Mouse (Mus musculus) midbrain, embryonic 14.5 days (tissue): ENCODE data around the gene Tle4. TPM values are rescaled to one million over a fixed set of nuclear protein-coding genes. Genes with fewer than 3 reads are reported as not detected.

ENCODE experiments used
- ATAC-seq: fragments of 200-750 bp; cut with Nextera tagmentation; 2 replicates; pipeline ENCODE4 v1.8.0; 2017; ENCODE audit warnings: moderate number of reproducible peaks, moderate library complexity; ENCODE audit not compliant: low FRiP score, low TSS enrichment
- DNase-seq: peaks from one replicate; pipeline ENCODE4 v3.0.0-alpha.2; 2015
- H3K27ac ChIP-seq: fragments of 300-500 bp; sonication (generic); replicated peaks from 2 replicates; pipeline ENCODE4 v1.5.1; 2014; ENCODE audit warnings: mild to moderate bottlenecking, low read depth, low read length, moderate library complexity
- H3K27me3 ChIP-seq: fragments of 300-500 bp; sonication (generic); 2 replicates; pipeline ENCODE4 v1.6.1; 2014; ENCODE audit warnings: low read length, control low read depth, mixed read lengths; ENCODE audit not compliant: control insufficient read depth, insufficient read depth
- H3K36me3 ChIP-seq: fragments of 300-500 bp; sonication (generic); 2 replicates; pipeline ENCODE4 v1.6.1; 2014; ENCODE audit warnings: low read length, control low read depth; ENCODE audit not compliant: control insufficient read depth, insufficient read depth
- H3K4me1 ChIP-seq: fragments of 300-500 bp; sonication (generic); 2 replicates; pipeline ENCODE4 v1.6.1; 2014; ENCODE audit warnings: mild to moderate bottlenecking, antibody characterized with exemption, low read length, control low read depth; ENCODE audit not compliant: control insufficient read depth, insufficient read depth
- H3K4me2 ChIP-seq: fragments of 300-500 bp; sonication (generic); 2 replicates; pipeline ENCODE4 v1.6.1; 2014; ENCODE audit warnings: mild to moderate bottlenecking, low read length, moderate library complexity
- H3K4me3 ChIP-seq: fragments of 300-500 bp; sonication (generic); replicated peaks from 2 replicates; pipeline ENCODE4 v1.5.1; 2014; ENCODE audit warnings: low read depth, low read length
- H3K9ac ChIP-seq: fragments of 300-500 bp; sonication (generic); replicated peaks from 2 replicates; pipeline ENCODE4 v1.6.1; 2014; ENCODE audit warnings: mild to moderate bottlenecking, low read length, moderate library complexity
- H3K9me3 ChIP-seq: fragments of 300-500 bp; sonication (generic); 2 replicates; pipeline ENCODE4 v1.6.1; 2016; ENCODE audit warnings: low read length, control low read depth, mixed read lengths; ENCODE audit not compliant: control insufficient read depth
- WGBS: fragments of 180-500 bp; shearing (Covaris S2); extraction: QIAGEN DNeasy Blood & Tissue Kit; methylation state at CpG from one replicate; pipeline ENCODE4 v1.1.7; 2014; 5-methylcytosine and 5-hydroxymethylcytosine counted together
- polyA plus RNA-seq: library from polyadenylated mRNA; unstranded; fragments of >200 nt; fragmentation: Nextera tagmentation; extraction: Ambion mirVana; gene quantifications from 2 replicates; pipeline ENCODE4 v1.2.1, GENCODE M21; 2014

Tle4 gene
- polyA plus RNA-seq, 1 experiment from 2014 or later: 34.5 TPM

DNA sequence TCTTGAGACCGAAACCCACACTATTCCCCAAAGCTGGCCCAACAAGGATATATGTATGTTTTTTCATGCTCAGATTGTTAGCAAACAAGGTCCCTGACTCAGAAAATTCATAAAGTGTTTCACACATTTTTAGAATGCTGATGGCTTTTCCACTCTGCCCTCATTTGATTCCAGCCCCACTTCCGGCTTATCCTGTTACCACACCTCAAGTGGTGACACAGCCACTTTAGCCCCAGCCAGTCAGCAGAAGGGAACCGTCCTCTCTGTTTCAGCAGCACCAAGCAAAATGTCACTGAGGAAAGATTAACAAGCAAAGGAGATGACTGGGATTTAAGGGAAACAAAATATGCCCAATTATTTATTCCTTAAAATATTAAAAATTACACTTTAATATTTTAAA lies 50.0 kb downstream of the Tle4 start:
- H3K4me3 ChIP-seq: no peak overlapping the region
- H3K4me1 ChIP-seq: peaks cover 5% of the 10 kb centered on the region; the same call in 1 of the 2 replicates
- no peaks in the 10 kb centered on the region for H3K36me3 ChIP-seq
- WGBS: 83% methylated on average over 3 of the region's 3 CpGs
- H3K9me3 ChIP-seq: no peaks in the 10 kb centered on the region
- H3K9ac ChIP-seq: no peak overlapping the region
- ATAC-seq (no peak), DNase-seq (no peak)
- no peak overlapping the region for H3K4me2 ChIP-seq
- no peak overlapping the region for H3K27ac ChIP-seq
- H3K27me3 ChIP-seq: no peaks in the 10 kb centered on the region

DNA sequence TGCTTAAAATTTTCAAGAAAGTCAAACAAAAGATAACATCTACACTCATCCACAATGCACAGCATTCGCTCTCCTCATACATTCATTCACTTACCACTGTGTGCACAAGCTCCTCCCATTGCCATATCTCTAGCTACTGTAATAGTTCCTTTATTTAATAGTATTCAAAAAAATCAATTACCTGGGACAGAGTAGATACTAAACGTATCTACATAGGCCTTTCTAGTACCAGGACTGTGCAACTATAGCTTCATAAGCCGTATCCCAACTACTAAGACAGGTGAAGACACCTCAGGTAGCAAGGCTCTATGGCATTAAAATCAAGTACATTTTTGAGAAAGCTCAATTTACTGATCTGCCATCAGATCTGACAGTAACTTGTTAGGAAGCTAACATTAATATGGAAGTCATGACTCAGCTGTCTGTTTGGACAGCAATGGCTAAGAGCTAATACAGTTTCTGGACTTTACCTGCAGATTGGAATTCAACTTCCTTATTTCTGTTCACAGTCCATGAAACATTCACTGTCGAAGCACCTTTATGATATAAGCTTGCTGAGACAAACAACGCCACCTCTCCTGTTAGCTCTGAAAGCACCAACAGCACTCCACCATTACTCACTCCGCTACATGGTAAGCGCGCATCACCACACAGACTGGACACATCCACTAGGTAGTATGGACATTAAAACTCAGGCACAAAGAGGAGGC lies 50.6 kb downstream of the Tle4 start:
- ATAC-seq (no peak), DNase-seq (no peak)
- peaks cover 5% of the 10 kb centered on the region; the same call in 1 of the 2 replicates for H3K4me1 ChIP-seq
- no peaks in the 10 kb centered on the region for H3K27me3 ChIP-seq
- no peaks in the 10 kb centered on the region for H3K9me3 ChIP-seq
- WGBS: 95% methylated on average over 8 of the region's 8 CpGs
- no peak overlapping the region for H3K4me2 ChIP-seq
- no peak overlapping the region for H3K9ac ChIP-seq
- no peak overlapping the region for H3K27ac ChIP-seq
- H3K36me3 ChIP-seq: no peaks in the 10 kb centered on the region
- no peak overlapping the region for H3K4me3 ChIP-seq

DNA sequence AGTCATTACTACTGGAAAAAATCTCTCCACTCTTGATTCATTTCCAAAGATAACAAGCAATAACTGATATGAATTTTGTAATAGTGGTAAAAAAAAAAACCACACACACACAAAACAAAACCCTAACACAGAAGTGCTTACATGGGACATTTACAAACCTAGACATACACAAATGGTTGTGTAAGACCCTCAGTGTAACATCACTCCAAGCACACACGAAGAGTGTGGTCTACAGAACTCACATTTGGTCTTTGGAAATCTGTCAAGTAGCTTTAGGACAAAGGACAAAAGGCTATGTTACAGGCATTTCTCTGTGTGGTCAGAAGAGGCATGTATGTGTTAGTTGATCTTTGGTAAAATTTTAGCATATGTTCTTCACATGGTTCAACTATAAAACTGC lies 52.4 kb downstream of the Tle4 start:
- Histone ChIP-seq H3K9ac (no peak overlapping the region), H3K27ac (no peak overlapping the region), H3K27me3 (no peaks in the 10 kb centered on the region), H3K4me2 (no peak overlapping the region), H3K36me3 (no peaks in the 10 kb centered on the region), H3K4me3 (no peak overlapping the region), H3K9me3 (no peaks in the 10 kb centered on the region), H3K4me1 (peaks cover 3% of the 10 kb centered on the region; the same call in 1 of the 2 replicates)
- 88% methylated on average over 1 of the region's 1 CpGs for WGBS
- no peak for ATAC-seq
- no peak for DNase-seq

DNA sequence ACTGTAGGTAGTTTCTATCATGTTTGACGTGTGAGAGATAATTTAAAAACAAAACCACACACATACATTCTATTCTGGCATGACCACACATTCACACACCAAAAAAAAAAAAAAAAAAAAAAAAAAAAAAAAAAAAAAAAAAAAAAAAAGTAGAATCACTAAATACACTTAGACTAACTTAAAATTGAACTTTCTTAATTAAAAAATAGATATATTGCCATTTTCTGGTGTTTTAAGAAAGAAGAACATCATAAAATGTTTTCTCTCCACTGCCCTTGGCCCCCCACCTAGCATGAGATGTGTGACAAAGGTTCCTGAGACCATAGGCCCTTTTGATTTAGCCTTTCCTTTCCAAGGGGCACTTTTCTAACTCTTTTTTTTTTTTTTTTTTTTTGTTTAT lies 54.5 kb downstream of the Tle4 start:
- no peak overlapping the region for H3K4me2 ChIP-seq
- H3K4me1 ChIP-seq: peaks cover 3% of the 10 kb centered on the region; the same call in 1 of the 2 replicates
- ATAC-seq: no peak
- DNase-seq: no peak
- H3K9ac ChIP-seq: no peak overlapping the region
- no peaks in the 10 kb centered on the region for H3K9me3 ChIP-seq
- no peak overlapping the region for H3K27ac ChIP-seq
- no peak overlapping the region for H3K4me3 ChIP-seq
- H3K36me3 ChIP-seq: no peaks in the 10 kb centered on the region
- no peaks in the 10 kb centered on the region for H3K27me3 ChIP-seq
- WGBS: 78% methylated on average over 1 of the region's 1 CpGs

DNA sequence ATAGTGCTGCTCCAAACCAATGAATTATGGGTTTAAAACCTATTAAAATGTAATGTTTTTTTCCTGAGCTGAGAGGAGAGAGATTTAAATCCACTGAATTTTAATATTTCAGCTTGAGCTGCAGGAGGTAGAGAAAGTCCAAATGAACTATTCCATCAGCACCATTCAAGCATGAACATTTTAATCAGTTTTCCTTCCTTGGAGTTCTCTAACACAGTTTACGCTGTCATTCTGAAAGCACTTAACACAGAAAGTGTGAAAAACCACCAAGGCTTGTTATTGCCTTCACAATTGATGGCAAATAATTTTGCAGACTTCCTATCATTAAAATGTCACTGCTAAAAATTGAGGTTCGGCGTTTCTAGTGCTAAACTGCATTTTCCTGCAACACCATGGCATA lies 57.2 kb downstream of the Tle4 start:
- Histone ChIP-seq H3K27me3 (no peaks in the 10 kb centered on the region), H3K36me3 (no peaks in the 10 kb centered on the region), H3K9ac (no peak overlapping the region), H3K27ac (no peak overlapping the region), H3K9me3 (no peaks in the 10 kb centered on the region), H3K4me1 (peaks cover 3% of the 10 kb centered on the region; the same call in 1 of the 2 replicates), H3K4me2 (no peak overlapping the region), H3K4me3 (no peak overlapping the region)
- 69% methylated on average over 3 of the region's 3 CpGs for WGBS
- DNase-seq: no peak
- no peak for ATAC-seq

DNA sequence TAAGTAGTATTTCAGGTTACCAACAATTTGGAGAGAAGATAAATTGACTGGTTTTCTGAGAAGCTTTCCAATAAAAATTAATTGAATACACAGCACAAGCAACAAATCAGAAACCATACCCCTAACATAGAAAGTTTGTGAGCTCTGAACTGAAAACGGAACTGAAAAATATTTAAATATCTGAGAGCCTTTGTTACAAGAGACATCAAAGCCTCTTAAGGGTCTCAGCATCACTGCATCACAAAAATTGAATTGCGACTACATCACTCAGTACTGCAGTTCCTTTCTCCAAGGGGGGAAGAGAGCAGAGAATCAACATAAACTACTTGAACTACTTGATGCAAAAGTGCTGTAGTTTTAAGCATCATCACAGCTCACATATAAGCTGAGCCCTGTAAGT lies 61.2 kb downstream of the Tle4 start:
- Histone ChIP-seq H3K9me3 (no peaks in the 10 kb centered on the region), H3K4me2 (no peak overlapping the region), H3K27me3 (no peaks in the 10 kb centered on the region), H3K27ac (no peak overlapping the region), H3K36me3 (no peaks in the 10 kb centered on the region), H3K9ac (no peak overlapping the region), H3K4me1 (no peaks in the 10 kb centered on the region), H3K4me3 (no peak overlapping the region)
- WGBS: 80% methylated on average over 2 of the region's 2 CpGs
- DNase-seq (no peak), ATAC-seq (no peak)

DNA sequence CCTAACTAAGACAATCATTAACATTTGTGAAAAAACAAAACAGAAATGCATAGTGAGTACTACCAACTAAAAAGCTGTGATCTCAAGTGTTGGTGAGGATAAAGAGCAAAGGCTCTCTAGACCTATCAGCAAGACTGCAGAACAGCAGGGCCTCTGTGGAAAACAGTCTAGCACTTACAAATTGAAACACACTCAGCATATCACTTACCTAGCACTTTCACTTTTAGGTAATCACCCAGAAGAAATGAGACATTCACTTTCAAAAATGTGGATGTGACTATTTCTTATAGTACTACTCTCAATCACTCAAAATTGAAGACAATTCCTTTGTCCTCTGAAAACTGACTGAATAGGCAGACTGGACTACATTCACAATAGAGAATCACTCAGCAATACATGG lies 63.4 kb downstream of the Tle4 start:
- H3K9ac ChIP-seq: no peak overlapping the region
- no peaks in the 10 kb centered on the region for H3K36me3 ChIP-seq
- H3K27me3 ChIP-seq: no peaks in the 10 kb centered on the region
- DNase-seq: no peak
- H3K4me3 ChIP-seq: no peak overlapping the region
- H3K9me3 ChIP-seq: no peaks in the 10 kb centered on the region
- no peak for ATAC-seq
- no peak overlapping the region for H3K27ac ChIP-seq
- H3K4me1 ChIP-seq: no peaks in the 10 kb centered on the region
- no peak overlapping the region for H3K4me2 ChIP-seq

DNA sequence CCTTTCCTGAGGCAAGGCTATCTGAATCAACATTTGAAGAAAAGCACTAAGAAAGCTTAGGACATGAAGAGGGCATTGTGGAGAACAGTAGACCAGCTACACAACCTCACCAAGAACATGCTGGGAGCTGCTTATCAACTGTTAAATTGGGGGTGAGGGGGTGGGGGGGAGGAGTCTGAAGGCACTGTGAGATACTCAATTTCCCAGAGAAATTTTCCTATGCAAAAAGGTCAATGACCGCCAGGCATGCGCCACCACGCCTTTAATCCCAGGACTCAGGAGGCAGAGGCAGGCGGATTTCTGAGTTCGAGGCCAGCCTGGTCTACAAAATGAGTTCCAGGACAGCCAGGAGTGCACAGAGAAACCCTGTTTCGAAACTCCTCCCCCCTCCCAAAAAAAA lies 65.0 kb downstream of the Tle4 start:
- no peak overlapping the region for H3K9ac ChIP-seq
- DNase-seq (no peak), ATAC-seq (no peak)
- no peak overlapping the region for H3K27ac ChIP-seq
- H3K4me3 ChIP-seq: no peak overlapping the region
- H3K4me2 ChIP-seq: no peak overlapping the region
- H3K36me3 ChIP-seq: no peaks in the 10 kb centered on the region
- H3K27me3 ChIP-seq: no peaks in the 10 kb centered on the region
- WGBS: over 99% methylated on average over 6 of the region's 6 CpGs
- no peaks in the 10 kb centered on the region for H3K9me3 ChIP-seq
- no peaks in the 10 kb centered on the region for H3K4me1 ChIP-seq

DNA sequence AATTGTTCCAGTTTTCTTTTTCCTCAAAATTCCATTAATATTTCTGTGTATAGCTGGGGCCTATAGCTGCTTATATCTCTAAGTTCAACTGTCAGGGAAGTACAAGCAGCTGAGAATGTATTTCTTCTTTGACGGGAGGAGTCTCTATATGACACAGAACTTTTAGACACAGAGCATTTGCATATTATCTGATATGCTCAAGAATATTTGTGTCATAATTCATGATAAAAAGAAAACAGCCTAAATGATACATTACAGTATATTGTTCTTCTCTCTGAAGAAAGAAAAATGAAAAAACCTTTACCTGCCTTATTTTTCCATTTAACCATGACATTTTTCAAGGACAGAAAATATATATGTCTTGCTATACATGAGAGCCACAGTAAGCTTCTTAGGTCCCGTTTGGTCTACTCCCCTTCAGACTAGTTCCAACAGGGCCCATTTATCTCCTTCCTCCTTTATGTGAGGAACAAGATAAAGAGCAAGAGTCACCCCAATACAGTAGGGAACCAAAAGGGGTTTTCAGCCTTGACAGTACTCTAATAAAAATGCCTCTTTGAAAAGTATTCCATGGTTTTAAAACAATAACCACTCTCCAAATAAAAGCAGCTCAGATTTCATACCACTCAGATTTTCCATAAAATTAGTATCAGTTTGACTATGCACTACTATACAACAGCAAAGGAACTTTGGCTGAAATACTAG lies 77.6 kb downstream of the Tle4 start:
- Histone ChIP-seq H3K4me2 (no peak overlapping the region), H3K4me1 (peaks cover 6% of the 10 kb centered on the region; the same call in 1 of the 2 replicates), H3K27me3 (no peaks in the 10 kb centered on the region), H3K9ac (no peak overlapping the region), H3K4me3 (no peak overlapping the region), H3K36me3 (no peaks in the 10 kb centered on the region; the same call in 1 of the 2 replicates), H3K27ac (no peak overlapping the region), H3K9me3 (no peaks in the 10 kb centered on the region)
- no peak for DNase-seq
- no peak for ATAC-seq
- WGBS: 76% methylated on average over 2 of the region's 2 CpGs
